Mouse (Mus musculus) embryo, embryonic 9.5 days (tissue): Measurements from ENCODE around the gene Atp5s.

Experiments
- DNase-seq: peaks from one replicate; pipeline ENCODE4 v3.0.0-alpha.2; 2017; ENCODE audit errors: extremely low spot score

The Atp5s gene

GRCm38 (mm10) chr12:69732221-69732620 lies 7.5 kb downstream of the Atp5s start:
- DNase-seq: no peak

- no peak for DNase-seq
Measured at GRCm38 (mm10) chr12:69733518-69733917, 8.8 kb downstream of the Atp5s start.

- DNase-seq: no peak
Measured at GRCm38 (mm10) chr12:69733923-69734322, 9.2 kb downstream of the Atp5s start.

- no peak for DNase-seq
Measured at GRCm38 (mm10) chr12:69741965-69742364, 17.2 kb downstream of the Atp5s start.

GRCm38 (mm10) chr12:69744138-69744537 lies 19.4 kb downstream of the Atp5s start:
- no peak for DNase-seq

- peak; percentile 49 for DNase-seq
Measured at GRCm38 (mm10) chr12:69751864-69752341, 27.2 kb downstream of the Atp5s start.

GRCm38 (mm10) chr12:69753936-69754335 lies 29.2 kb downstream of the Atp5s start:
- no peak for DNase-seq

- no peak for DNase-seq
Measured at GRCm38 (mm10) chr12:69756015-69756414, 31.3 kb downstream of the Atp5s start.

- peak; percentile 82 for DNase-seq
Measured at GRCm38 (mm10) chr12:69757418-69758141, 32.8 kb downstream of the Atp5s start.

- DNase-seq: peak; percentile 66
Measured at GRCm38 (mm10) chr12:69758221-69759185, 33.8 kb downstream of the Atp5s start.

GRCm38 (mm10) chr12:69759267-69759885 lies 34.6 kb downstream of the Atp5s start:
- DNase-seq: peak; percentile 25

- no peak for DNase-seq
Measured at GRCm38 (mm10) chr12:69760014-69760413, 35.3 kb downstream of the Atp5s start.

- no peak for DNase-seq
Measured at GRCm38 (mm10) chr12:69760743-69761406, 36.1 kb downstream of the Atp5s start.

GRCm38 (mm10) chr12:69761603-69762002 lies 36.9 kb downstream of the Atp5s start:
- DNase-seq: no peak

- DNase-seq: no peak
Measured at GRCm38 (mm10) chr12:69765543-69765942, 40.8 kb downstream of the Atp5s start.

- no peak for DNase-seq
Measured at GRCm38 (mm10) chr12:69766185-69766904, 41.6 kb downstream of the Atp5s start.

GRCm38 (mm10) chr12:69767476-69768258 lies 42.9 kb downstream of the Atp5s start:
- no peak for DNase-seq

- DNase-seq: no peak
Measured at GRCm38 (mm10) chr12:69768841-69769240, 44.1 kb downstream of the Atp5s start.

GRCm38 (mm10) chr12:69776607-69777340 lies 52.0 kb downstream of the Atp5s start:
- no peak for DNase-seq
